Mouse (Mus musculus) monocyte, adult 5-6 weeks (primary cell): Measurements from ENCODE around the gene Agpat1. TPM values are rescaled to one million over a fixed set of nuclear protein-coding genes. Genes with fewer than 3 reads are reported as not detected.
A peak's percentile ranks its signal among the peaks of the same experiment; 100 is the strongest.

Experiments
- ATAC-seq: fragments of 153-309, 156-312 bp; replicated peaks from 2 replicates; pipeline ENCODE4 v1.8.0; 2017; ENCODE audit warnings: mild to moderate bottlenecking; ENCODE audit not compliant: low TSS enrichment, insufficient number of reproducible peaks, severe bottlenecking, poor library complexity, low FRiP score
- total RNA-seq: library from RNA; stranded (forward); fragments of 200-1000, 200-491, 200-594 nt; gene quantifications from 3 replicates; pipeline ENCODE4 v1.2.3, GENCODE M21; 2017

Gene Agpat1
- total RNA-seq: 14.3 to 26.9 TPM (median 16.4 TPM) in 3 replicates

GRCm38 (mm10) chr17:34604061-34604508 lies at the start of gene Agpat1:
Agpat1 (plus strand) TSS chr17:34604262.
- peak; percentile 77 for ATAC-seq

- peak; percentile 69 for ATAC-seq
Measured at GRCm38 (mm10) chr17:34555483-34555882, 48.6 kb upstream of the Agpat1 start.

- 0 out of 2 replicates have a peak, but pooled peaks have one; percentile 7 for ATAC-seq
Measured at GRCm38 (mm10) chr17:34556406-34556805, 47.7 kb upstream of the Agpat1 start.

GRCm38 (mm10) chr17:34557411-34557810 lies 46.7 kb upstream of the Agpat1 start:
- ATAC-seq: no peak

GRCm38 (mm10) chr17:34559116-34559515 lies 44.9 kb upstream of the Agpat1 start:
- ATAC-seq: no peak

GRCm38 (mm10) chr17:34559895-34560294 lies 44.2 kb upstream of the Agpat1 start:
- no peak for ATAC-seq

- no peak for ATAC-seq
Measured at GRCm38 (mm10) chr17:34560438-34560837, 43.6 kb upstream of the Agpat1 start.

GRCm38 (mm10) chr17:34561200-34561599 lies 42.9 kb upstream of the Agpat1 start:
- ATAC-seq: peak; percentile 83

GRCm38 (mm10) chr17:34562595-34562994 lies 41.5 kb upstream of the Agpat1 start:
- no peak for ATAC-seq

GRCm38 (mm10) chr17:34563354-34563753 lies 40.7 kb upstream of the Agpat1 start:
- no peak for ATAC-seq

GRCm38 (mm10) chr17:34564003-34564421 lies 40.0 kb upstream of the Agpat1 start, which contains the start of gene Notch4:
Notch4 (plus strand) TSS chr17:34564268.
- no peak for ATAC-seq

- no peak for ATAC-seq
Measured at GRCm38 (mm10) chr17:34564796-34565195, 39.3 kb upstream of the Agpat1 start.

- ATAC-seq: no peak
Measured at GRCm38 (mm10) chr17:34567311-34567710, 36.8 kb upstream of the Agpat1 start.

GRCm38 (mm10) chr17:34568421-34568820 lies 35.6 kb upstream of the Agpat1 start:
- no peak for ATAC-seq

GRCm38 (mm10) chr17:34569919-34570318 lies 34.1 kb upstream of the Agpat1 start:
- ATAC-seq: no peak

GRCm38 (mm10) chr17:34571875-34572274 lies 32.2 kb upstream of the Agpat1 start:
- ATAC-seq: no peak

GRCm38 (mm10) chr17:34572361-34572760 lies 31.7 kb upstream of the Agpat1 start:
- ATAC-seq: no peak

- no peak for ATAC-seq
Measured at GRCm38 (mm10) chr17:34576577-34576976, 27.5 kb upstream of the Agpat1 start.

GRCm38 (mm10) chr17:34578070-34578469 lies 26.0 kb upstream of the Agpat1 start:
- peak; percentile 83 for ATAC-seq

- no peak for ATAC-seq
Measured at GRCm38 (mm10) chr17:34582528-34582927, 21.5 kb upstream of the Agpat1 start.

- ATAC-seq: no peak
Measured at GRCm38 (mm10) chr17:34583397-34583796, 20.7 kb upstream of the Agpat1 start.
